Mouse (Mus musculus) adrenal gland (tissue): ENCODE results near the gene Lman2.

Experiments
- intact Hi-C: fragments of 180-260 bp; cut with DNase I; formaldehyde crosslinking; loops from one replicate; pipeline ENCODE4 v1.15.1; 2025

The Lman2 gene

GRCm38 (mm10) chr13:55371740-55372139 lies 9.2 kb upstream of the Lman2 start:
- intact Hi-C loops: no loop called here

- intact Hi-C loops: no loop called here
Measured at GRCm38 (mm10) chr13:55371007-55371681, 8.6 kb upstream of the Lman2 start.

GRCm38 (mm10) chr13:55370234-55370633 lies 7.7 kb upstream of the Lman2 start:
- intact Hi-C loops: no loop called here

GRCm38 (mm10) chr13:55369531-55370114 lies 7.0 kb upstream of the Lman2 start, which contains the start of gene Rgs14:
Gene Rgs14, plus strand, starts transcription at chr13:55369732.
- intact Hi-C loops: no loop called here

GRCm38 (mm10) chr13:55368401-55368800 lies 5.8 kb upstream of the Lman2 start:
- intact Hi-C loops: no loop called here

- intact Hi-C loops: loop anchor here (5.0 kb wide), 1 partner anchor 35 kb away; the partner anchor contains the start of gene Mxd3
Measured at GRCm38 (mm10) chr13:55361974-55362452, 570 bp downstream of the Lman2 start.

GRCm38 (mm10) chr13:55361145-55361544 lies 1.4 kb downstream of the Lman2 start:
- intact Hi-C loops: loop anchor here (5.0 kb wide), 1 partner anchor 34 kb away; the partner anchor contains the start of gene Mxd3

GRCm38 (mm10) chr13:55346745-55347144 lies 15.8 kb downstream of the Lman2 start:
- intact Hi-C loops: no loop called here

GRCm38 (mm10) chr13:55344286-55344685 lies 18.3 kb downstream of the Lman2 start:
- intact Hi-C loops: no loop called here

- intact Hi-C loops: no loop called here
Measured at GRCm38 (mm10) chr13:55342469-55342868, 20.1 kb downstream of the Lman2 start.

- intact Hi-C loops: loop anchor here (5.0 kb wide), 1 partner anchor 38 kb away; no protein-coding TSS in a partner anchor
Measured at GRCm38 (mm10) chr13:55339259-55339658, 23.3 kb downstream of the Lman2 start.

- intact Hi-C loops: loop anchor here (5.0 kb wide), 1 partner anchor 39 kb away; no protein-coding TSS in a partner anchor
Measured at GRCm38 (mm10) chr13:55338131-55339054, 24.2 kb downstream of the Lman2 start.

- intact Hi-C loops: loop anchor here (5.0 kb wide), 1 partner anchor 40 kb away; no protein-coding TSS in a partner anchor
Measured at GRCm38 (mm10) chr13:55337341-55337975, 25.1 kb downstream of the Lman2 start.

- intact Hi-C loops: loop anchor here (5.0 kb wide), 1 partner anchor 42 kb away; no protein-coding TSS in a partner anchor
Measured at GRCm38 (mm10) chr13:55335701-55336100, 26.9 kb downstream of the Lman2 start.

GRCm38 (mm10) chr13:55332331-55332730 lies 30.3 kb downstream of the Lman2 start:
- intact Hi-C loops: no loop called here

GRCm38 (mm10) chr13:55330567-55331400 lies 31.8 kb downstream of the Lman2 start:
- intact Hi-C loops: no loop called here

GRCm38 (mm10) chr13:55329683-55330566 lies 32.7 kb downstream of the Lman2 start, which contains the start of gene Mxd3:
Gene Mxd3, minus strand, starts transcription at chr13:55329823.
- intact Hi-C loops: loop anchor here (5.0 kb wide), 1 partner anchor 32 kb away; the partner anchor contains the start of gene Lman2

- intact Hi-C loops: loop anchor here (5.0 kb wide), 1 partner anchor 33 kb away; the partner anchor contains the start of gene Lman2
Measured at GRCm38 (mm10) chr13:55329109-55329682, 33.4 kb downstream of the Lman2 start.
